Mouse (Mus musculus) forebrain, embryonic 13.5 days (tissue): ENCODE results near the gene Ror1. TPM values are rescaled to one million over a fixed set of nuclear protein-coding genes. Genes with fewer than 3 reads are reported as not detected.

Source experiments
- ATAC-seq: fragments of 200-750 bp; cut with Nextera tagmentation; 2 replicates; pipeline ENCODE4 v1.8.0; 2017
- H3K27ac ChIP-seq: fragments of 300-500 bp; sonication (generic); 2 replicates; pipeline ENCODE4 v1.5.1; 2015; ENCODE audit warnings: inconsistent platforms, mild to moderate bottlenecking, moderate library complexity
- H3K27me3 ChIP-seq: fragments of 300-500 bp; sonication (generic); 2 replicates; pipeline ENCODE4 v1.6.1; 2015; ENCODE audit warnings: mild to moderate bottlenecking, inconsistent platforms
- H3K36me3 ChIP-seq: fragments of 300-500 bp; sonication (generic); 2 replicates; pipeline ENCODE4 v1.6.1; 2015; ENCODE audit warnings: mild to moderate bottlenecking, inconsistent platforms; ENCODE audit not compliant: poor library complexity, severe bottlenecking
- H3K4me1 ChIP-seq: fragments of 300-500 bp; sonication (generic); 2 replicates; pipeline ENCODE4 v1.6.1; 2015; ENCODE audit warnings: inconsistent platforms
- H3K4me2 ChIP-seq: fragments of 300-500 bp; sonication (generic); 2 replicates; pipeline ENCODE4 v1.6.1; 2015; ENCODE audit warnings: inconsistent platforms, mild to moderate bottlenecking, moderate library complexity
- H3K4me3 ChIP-seq: fragments of 300-500 bp; sonication (generic); 2 replicates; pipeline ENCODE4 v1.5.1; 2015; ENCODE audit warnings: mild to moderate bottlenecking, inconsistent platforms
- H3K9ac ChIP-seq: fragments of 300-500 bp; sonication (generic); 2 replicates; pipeline ENCODE4 v1.6.1; 2015; ENCODE audit warnings: mild to moderate bottlenecking, inconsistent platforms
- H3K9me3 ChIP-seq: fragments of 300-500 bp; sonication (generic); replicated peaks from 2 replicates; pipeline ENCODE4 v1.6.1; 2016; ENCODE audit warnings: inconsistent platforms
- WGBS: fragments of 180-500 bp; shearing (Covaris S2); methylation state at CpG from one replicate; pipeline ENCODE4 v1.1.7; 2015; 5-methylcytosine and 5-hydroxymethylcytosine counted together
- polyA plus RNA-seq: library from polyadenylated mRNA; unstranded; fragments of >200 nt; fragmentation: Nextera tagmentation; extraction: Ambion mirVana; gene quantifications from 2 replicates; pipeline ENCODE4 v1.2.1, GENCODE M21; 2015

The Ror1 gene
- polyA plus RNA-seq = 0.76 and 0.84 TPM in 2 replicates

GRCm38 (mm10) chr4:100095685-100096595 lies at the start of gene Ror1:
Gene Ror1 (plus strand): TSS chr4:100095791.
- under 1% methylated on average over 68 of the region's 76 CpGs for WGBS
- Histone ChIP-seq H3K9ac (peak within 1 kb of the TSS; percentile 72), H3K36me3 (no peaks in the 10 kb centered on the region)

DNA sequence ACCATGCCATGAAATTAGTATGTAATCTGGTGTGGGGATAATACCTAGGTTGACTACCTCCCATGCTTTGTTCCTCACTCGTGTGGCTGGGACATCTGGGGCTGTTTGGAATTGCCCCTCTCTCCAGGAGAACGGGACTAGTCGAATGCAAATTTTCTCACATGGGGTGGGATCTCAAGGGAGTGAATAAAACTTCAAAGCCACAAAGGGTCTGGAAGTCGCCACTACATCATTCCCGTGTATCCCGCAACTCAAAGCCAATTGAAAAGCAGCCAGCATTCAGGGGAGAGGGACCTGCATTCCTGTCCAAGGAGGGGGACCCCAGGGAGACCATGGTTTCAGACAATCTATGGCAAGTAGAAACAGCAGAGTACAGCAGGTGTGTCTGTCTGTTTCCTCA lies 48.5 kb upstream of the Ror1 start:
- Histone ChIP-seq H3K27ac (no peak overlapping the region), H3K9me3 (no peaks in the 10 kb centered on the region), H3K36me3 (no peaks in the 10 kb centered on the region), H3K27me3 (no peaks in the 10 kb centered on the region), H3K4me2 (no peak overlapping the region), H3K4me3 (no peak overlapping the region), H3K4me1 (no peaks in the 10 kb centered on the region), H3K9ac (no peak overlapping the region)
- WGBS = 42% methylated on average over 6 of the region's 6 CpGs
- ATAC-seq = no peak

More at GRCm38 (mm10) chr4:100095685-100096595, at the start of gene Ror1:
- Histone ChIP-seq H3K4me2 (peak within 1 kb of the TSS; percentile 98), H3K4me1 (peaks cover 9% of the 10 kb centered on the region), H3K9me3 (no peaks in the 10 kb centered on the region), H3K4me3 (peak within 1 kb of the TSS; percentile 63), H3K27ac (no peak within 1 kb of the TSS; the same call in 1 of the 2 replicates), H3K27me3 (peaks cover 26% of the 10 kb centered on the region)
- ATAC-seq = peak; percentile 94

DNA sequence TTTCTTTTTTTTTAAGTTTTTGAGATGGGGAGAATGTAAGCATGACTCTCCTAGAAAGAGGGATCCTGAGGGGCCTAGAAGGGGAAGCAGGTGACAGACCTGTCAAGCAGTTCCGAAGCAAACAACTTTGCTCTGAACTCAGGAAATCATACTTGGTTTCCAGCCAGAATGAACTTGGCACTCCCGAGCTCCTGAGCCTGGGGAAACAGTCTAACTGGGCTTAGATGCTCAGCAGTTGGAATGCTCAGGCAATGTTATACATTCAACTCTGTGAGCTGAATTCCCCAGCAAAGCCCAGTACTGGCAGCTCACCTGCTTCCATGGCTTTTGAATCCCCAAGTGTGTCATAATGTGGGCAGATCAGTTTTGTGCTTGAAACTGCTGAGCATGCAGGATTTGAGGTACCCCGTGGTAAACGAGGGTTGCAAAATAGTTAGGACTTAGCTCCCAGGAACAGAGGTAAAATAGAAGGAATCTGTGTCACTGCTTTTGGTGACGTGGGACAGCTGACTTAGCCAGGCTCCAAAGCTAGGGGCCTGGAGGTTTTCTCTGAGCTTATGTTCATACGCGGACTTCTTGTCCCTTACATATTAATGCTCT lies 47.1 kb upstream of the Ror1 start:
- no peak for ATAC-seq
- H3K9ac ChIP-seq = no peak overlapping the region
- WGBS = 78% methylated on average over 7 of the region's 7 CpGs
- no peaks in the 10 kb centered on the region for H3K9me3 ChIP-seq
- H3K27ac ChIP-seq = no peak overlapping the region
- no peak overlapping the region for H3K4me2 ChIP-seq
- H3K27me3 ChIP-seq = no peaks in the 10 kb centered on the region
- H3K4me1 ChIP-seq = no peaks in the 10 kb centered on the region
- H3K4me3 ChIP-seq = no peak overlapping the region
- no peaks in the 10 kb centered on the region for H3K36me3 ChIP-seq

GRCm38 (mm10) chr4:100051767-100052166 lies 43.8 kb upstream of the Ror1 start:
- Histone ChIP-seq H3K9ac (no peak overlapping the region), H3K36me3 (no peaks in the 10 kb centered on the region), H3K9me3 (no peaks in the 10 kb centered on the region), H3K4me2 (no peak overlapping the region), H3K27ac (no peak overlapping the region), H3K4me1 (no peaks in the 10 kb centered on the region), H3K4me3 (no peak overlapping the region), H3K27me3 (no peaks in the 10 kb centered on the region)
- ATAC-seq = no peak

DNA sequence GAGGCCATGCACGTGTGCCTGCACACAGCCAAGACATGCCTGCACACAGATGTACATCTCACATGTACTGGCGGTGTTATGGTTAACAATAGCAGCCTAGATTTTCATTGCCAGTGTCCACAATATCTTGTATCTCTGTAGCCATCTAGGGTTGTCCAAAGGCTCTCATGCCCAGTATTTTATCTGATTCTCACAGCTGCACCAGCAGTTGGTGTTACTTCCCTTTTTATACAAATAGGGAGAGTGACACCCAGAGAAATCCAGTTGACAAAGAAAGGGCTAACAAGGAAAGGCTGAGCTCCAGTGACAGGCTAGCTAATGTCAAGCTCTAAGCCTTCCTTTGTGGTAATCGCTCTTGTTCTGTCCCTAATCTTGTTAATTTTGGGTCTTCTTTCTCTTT lies 43.3 kb upstream of the Ror1 start:
- no peak overlapping the region for H3K27ac ChIP-seq
- H3K4me2 ChIP-seq = no peak overlapping the region
- H3K9me3 ChIP-seq = no peaks in the 10 kb centered on the region
- ATAC-seq = no peak
- H3K27me3 ChIP-seq = no peaks in the 10 kb centered on the region
- no peaks in the 10 kb centered on the region for H3K36me3 ChIP-seq
- H3K9ac ChIP-seq = no peak overlapping the region
- 54% methylated on average over 3 of the region's 3 CpGs for WGBS
- H3K4me1 ChIP-seq = no peaks in the 10 kb centered on the region
- H3K4me3 ChIP-seq = no peak overlapping the region

- no peak overlapping the region for H3K9ac ChIP-seq
These were observed 39.5 kb upstream of the Ror1 start for GRCm38 (mm10) chr4:100056046-100056445.

DNA sequence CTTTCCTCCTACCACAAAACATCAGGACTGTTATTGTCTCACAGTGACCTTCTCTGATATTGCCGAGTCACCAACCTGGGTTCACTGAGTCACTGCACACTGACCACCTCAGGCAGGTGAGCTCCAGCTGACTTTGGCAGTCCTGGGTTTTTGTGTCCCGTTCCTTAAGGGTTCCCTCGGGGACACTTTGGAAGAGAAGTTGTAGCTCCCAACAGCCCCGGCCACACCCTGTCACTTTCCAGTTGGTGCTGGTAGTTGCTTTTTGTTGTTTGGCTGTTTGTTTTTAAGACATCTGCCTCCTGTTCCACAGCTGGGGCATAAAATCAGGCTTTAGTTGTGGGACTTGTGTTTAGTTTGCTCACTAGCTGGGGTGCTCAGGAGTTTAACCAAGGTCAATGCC lies 39.1 kb upstream of the Ror1 start:
- no peak overlapping the region for H3K27ac ChIP-seq
- 79% methylated on average over 4 of the region's 4 CpGs for WGBS
- H3K9ac ChIP-seq = no peak overlapping the region
- no peak overlapping the region for H3K4me2 ChIP-seq
- H3K36me3 ChIP-seq = no peaks in the 10 kb centered on the region
- H3K4me3 ChIP-seq = no peak overlapping the region
- ATAC-seq = no peak
- no peaks in the 10 kb centered on the region for H3K9me3 ChIP-seq
- no peaks in the 10 kb centered on the region for H3K27me3 ChIP-seq
- H3K4me1 ChIP-seq = no peaks in the 10 kb centered on the region

More at GRCm38 (mm10) chr4:100056046-100056445, 39.5 kb upstream of the Ror1 start:
- H3K27ac ChIP-seq = no peak overlapping the region
- H3K4me3 ChIP-seq = no peak overlapping the region
- no peaks in the 10 kb centered on the region for H3K36me3 ChIP-seq
- WGBS = 66% methylated on average over 9 of the region's 9 CpGs
- H3K9me3 ChIP-seq = no peaks in the 10 kb centered on the region
- H3K27me3 ChIP-seq = no peaks in the 10 kb centered on the region
- H3K4me2 ChIP-seq = no peak overlapping the region
- H3K4me1 ChIP-seq = no peaks in the 10 kb centered on the region
- no peak for ATAC-seq

DNA sequence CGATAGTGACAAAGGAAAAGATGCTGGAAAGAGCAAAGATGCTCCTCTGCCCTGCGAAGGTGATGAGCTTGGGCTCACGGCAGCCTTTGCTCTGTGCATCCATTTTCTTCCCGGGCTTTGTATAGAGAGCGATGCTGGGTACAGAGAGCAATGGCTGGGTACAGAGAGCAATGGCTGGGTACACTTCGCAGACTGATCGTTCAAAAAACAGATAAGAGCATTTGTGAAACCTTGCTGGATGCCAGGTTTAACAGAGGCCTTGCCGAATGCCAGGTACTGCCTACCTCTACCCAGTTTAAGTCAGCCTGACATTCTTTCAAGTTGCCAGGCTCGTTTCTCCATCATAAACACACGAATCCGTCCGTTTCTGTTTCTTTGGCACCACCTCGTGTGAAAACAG lies 38.2 kb upstream of the Ror1 start:
- Histone ChIP-seq H3K4me2 (no peak overlapping the region), H3K9ac (no peak overlapping the region), H3K4me1 (no peaks in the 10 kb centered on the region), H3K4me3 (no peak overlapping the region), H3K36me3 (no peaks in the 10 kb centered on the region), H3K27ac (no peak overlapping the region), H3K27me3 (no peaks in the 10 kb centered on the region), H3K9me3 (no peaks in the 10 kb centered on the region)
- no peak for ATAC-seq
- 87% methylated on average over 13 of the region's 13 CpGs for WGBS

GRCm38 (mm10) chr4:100058631-100059030 lies 37.0 kb upstream of the Ror1 start:
- H3K4me1 ChIP-seq = no peaks in the 10 kb centered on the region
- no peak overlapping the region for H3K4me3 ChIP-seq
- H3K4me2 ChIP-seq = no peak overlapping the region
- H3K9ac ChIP-seq = no peak overlapping the region
- H3K27ac ChIP-seq = no peak overlapping the region
- no peaks in the 10 kb centered on the region for H3K36me3 ChIP-seq
- no peaks in the 10 kb centered on the region for H3K9me3 ChIP-seq
- no peak for ATAC-seq
- 91% methylated on average over 5 of the region's 5 CpGs for WGBS
- no peaks in the 10 kb centered on the region for H3K27me3 ChIP-seq

GRCm38 (mm10) chr4:100059811-100060210 lies 35.8 kb upstream of the Ror1 start:
- H3K4me1 ChIP-seq = no peaks in the 10 kb centered on the region
- no peak for ATAC-seq
- no peaks in the 10 kb centered on the region for H3K27me3 ChIP-seq
- H3K4me3 ChIP-seq = no peak overlapping the region
- WGBS = 54% methylated on average over 3 of the region's 3 CpGs
- no peak overlapping the region for H3K27ac ChIP-seq
- no peak overlapping the region for H3K9ac ChIP-seq
- no peaks in the 10 kb centered on the region for H3K36me3 ChIP-seq
- no peak overlapping the region for H3K4me2 ChIP-seq
- no peaks in the 10 kb centered on the region for H3K9me3 ChIP-seq

GRCm38 (mm10) chr4:100061396-100062066 lies 34.1 kb upstream of the Ror1 start:
- Histone ChIP-seq H3K4me1 (no peaks in the 10 kb centered on the region), H3K9ac (no peak overlapping the region), H3K27me3 (no peaks in the 10 kb centered on the region), H3K27ac (no peak overlapping the region), H3K4me3 (no peak overlapping the region), H3K36me3 (no peaks in the 10 kb centered on the region), H3K9me3 (no peaks in the 10 kb centered on the region), H3K4me2 (no peak overlapping the region)
- 74% methylated on average over 19 of the region's 19 CpGs for WGBS
- ATAC-seq = no peak

GRCm38 (mm10) chr4:100065686-100066085 lies 29.9 kb upstream of the Ror1 start:
- H3K4me2 ChIP-seq = no peak overlapping the region
- H3K27ac ChIP-seq = no peak overlapping the region
- H3K36me3 ChIP-seq = no peaks in the 10 kb centered on the region
- no peak overlapping the region for H3K4me3 ChIP-seq
- no peaks in the 10 kb centered on the region for H3K4me1 ChIP-seq
- H3K9me3 ChIP-seq = no peaks in the 10 kb centered on the region
- no peak for ATAC-seq
- no peak overlapping the region for H3K9ac ChIP-seq
- H3K27me3 ChIP-seq = no peaks in the 10 kb centered on the region
- 88% methylated on average over 2 of the region's 2 CpGs for WGBS
